Mouse (Mus musculus): ENCODE data around the gene Pxk.
"Not testable (repeated sequence)": the region's sequence is repeated elsewhere in the genome, so short reads cannot be mapped to it uniquely, and the experiment has no call there.

Gene Pxk

DNA sequence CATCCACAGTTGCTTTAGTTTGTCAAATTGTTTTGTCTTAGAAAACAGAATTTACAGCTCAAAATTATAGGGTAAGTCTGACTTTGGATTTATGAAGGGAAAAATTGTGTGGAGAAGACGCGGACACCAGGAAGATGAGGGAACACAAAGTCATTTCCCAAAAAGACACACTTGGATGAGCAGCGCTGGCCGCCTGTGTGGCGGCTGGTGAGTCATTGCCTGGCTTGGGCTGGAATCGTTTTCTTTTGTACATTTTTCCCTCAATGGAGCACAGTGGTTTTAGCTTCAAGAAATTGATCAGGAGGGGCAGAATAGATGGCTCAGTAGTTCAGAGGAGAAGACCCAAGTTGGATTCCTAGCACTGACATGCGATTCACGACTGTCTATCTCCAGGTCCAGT, 3.9 kb downstream of the Pxk start:
- in situ Hi-C loops (cut with MboI, MseI): loop anchor here (5.0 kb wide), 1 partner anchor 50 kb away; no protein-coding TSS in a partner anchor

DNA sequence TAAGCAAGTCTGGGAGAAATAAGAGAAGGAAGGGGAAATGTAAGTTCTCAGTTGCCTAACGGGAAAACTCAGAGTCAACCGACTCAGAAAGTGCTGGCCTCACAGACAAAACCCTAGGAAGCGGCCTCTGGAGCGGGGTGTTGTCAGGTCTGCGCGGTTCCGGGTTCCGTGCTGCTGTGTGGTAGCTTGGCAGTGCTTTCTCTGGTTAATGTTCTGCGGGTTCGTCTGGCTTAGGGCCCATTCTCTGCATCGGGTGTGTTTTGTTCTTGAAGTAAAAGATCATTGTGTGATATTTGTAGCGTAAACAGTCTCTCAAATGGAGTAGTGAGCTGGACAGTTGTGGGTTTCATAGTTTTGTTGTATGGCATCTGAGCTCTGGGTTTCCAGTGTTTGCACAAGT, 4.7 kb downstream of the Pxk start:
- in situ Hi-C loops (cut with MboI, MseI): loop anchor here (5.0 kb wide), 1 partner anchor 50 kb away; no protein-coding TSS in a partner anchor

DNA sequence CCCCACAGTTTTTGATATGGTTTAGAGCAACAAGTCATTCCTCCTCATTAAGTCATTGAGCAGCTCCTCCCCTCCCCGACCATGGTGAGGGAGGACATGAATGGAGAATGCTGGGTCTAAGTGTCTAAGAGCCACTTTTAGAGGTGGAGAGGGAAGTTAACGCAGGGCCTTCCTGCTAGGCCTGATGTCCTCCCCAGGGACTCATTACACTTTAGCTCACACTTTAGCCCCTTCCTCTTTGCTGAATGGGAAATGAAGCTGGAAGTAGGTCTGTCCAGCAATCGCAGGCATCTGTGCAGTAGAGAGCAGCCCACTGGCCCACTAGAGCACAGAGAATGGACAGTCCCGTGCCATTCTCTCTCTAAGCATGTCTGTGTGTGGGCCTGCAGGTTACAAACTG, 10.0 kb downstream of the Pxk start:
- in situ Hi-C loops (cut with MboI, MseI): no loop called here

DNA sequence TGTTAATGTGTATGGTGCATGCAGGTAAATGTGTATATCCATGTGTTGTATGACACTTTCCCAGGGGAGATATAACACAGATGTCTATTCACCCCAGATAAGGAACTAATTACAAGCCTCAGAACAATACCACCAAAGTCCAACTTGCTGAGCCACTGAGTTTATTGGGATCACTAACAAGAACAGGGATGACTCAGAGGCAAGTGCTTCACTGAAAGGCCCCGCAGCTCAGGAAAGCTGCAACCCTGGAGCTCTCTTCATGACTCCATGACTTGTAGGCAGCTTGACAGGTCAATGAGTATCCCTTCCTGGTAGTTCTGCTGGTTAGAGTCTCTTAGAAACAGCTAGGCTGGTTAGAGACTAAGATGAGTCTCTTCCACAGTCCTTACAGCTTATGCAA, 11.0 kb downstream of the Pxk start:
- in situ Hi-C loops (cut with MboI, MseI): no loop called here

- in situ Hi-C loops (cut with MboI, MseI): no loop called here
Observed at GRCm38 (mm10) chr14:8111545-8111944, 13.5 kb downstream of the Pxk start.

DNA sequence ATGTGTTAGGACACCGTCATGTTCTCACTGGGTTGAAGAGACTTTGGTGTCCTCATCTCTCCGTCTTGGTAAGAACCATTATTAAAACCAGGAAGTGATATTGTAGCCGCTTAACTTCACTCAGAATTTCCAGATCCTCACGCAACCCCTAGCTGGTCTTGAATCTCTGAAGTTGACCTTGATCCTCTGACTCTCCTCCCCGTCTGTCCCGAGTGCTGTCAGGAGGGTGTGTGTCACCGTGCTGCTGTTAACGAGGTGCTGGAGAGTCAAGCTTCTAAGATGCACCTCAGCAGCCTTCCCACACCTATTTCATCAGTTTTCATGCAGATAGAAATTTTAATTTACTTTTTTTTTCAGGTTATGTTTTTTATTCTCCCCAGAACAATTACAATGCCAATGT, 14.0 kb downstream of the Pxk start:
- in situ Hi-C loops (cut with MboI, MseI): no loop called here

DNA sequence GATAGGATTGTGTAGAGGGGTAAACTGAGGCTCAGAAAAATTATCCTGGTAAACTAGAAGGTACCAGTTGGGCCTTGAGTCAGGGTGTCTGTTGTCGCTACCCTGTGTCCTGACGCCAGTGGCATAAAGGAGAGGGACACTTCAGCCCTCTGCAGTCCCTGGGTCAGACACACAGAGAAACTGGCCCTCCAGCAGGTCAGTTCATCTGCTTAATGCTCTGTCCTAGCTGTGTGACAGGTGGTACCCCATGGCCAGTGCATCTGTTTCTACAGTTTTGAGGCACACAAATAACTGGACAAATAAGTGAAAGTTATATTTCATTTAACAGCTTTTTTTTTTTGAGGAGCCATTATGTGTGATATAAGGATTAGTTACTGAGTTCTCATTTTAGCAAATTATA, 15.6 kb downstream of the Pxk start:
- in situ Hi-C loops (cut with MboI, MseI): no loop called here

- in situ Hi-C loops (cut with MboI, MseI): no loop called here
Observed at GRCm38 (mm10) chr14:8114306-8114705, 16.3 kb downstream of the Pxk start.

- in situ Hi-C loops (cut with MboI, MseI): no loop called here
Observed at GRCm38 (mm10) chr14:8114756-8115155, 16.7 kb downstream of the Pxk start.

GRCm38 (mm10) chr14:8115772-8116171, 17.8 kb downstream of the Pxk start:
- in situ Hi-C loops (cut with MboI, MseI): no loop called here

- in situ Hi-C loops (cut with MboI, MseI): no loop called here
Observed at GRCm38 (mm10) chr14:8117371-8117770, 19.4 kb downstream of the Pxk start.

GRCm38 (mm10) chr14:8119454-8119853, 21.4 kb downstream of the Pxk start:
- in situ Hi-C loops (cut with MboI, MseI): no loop called here

DNA sequence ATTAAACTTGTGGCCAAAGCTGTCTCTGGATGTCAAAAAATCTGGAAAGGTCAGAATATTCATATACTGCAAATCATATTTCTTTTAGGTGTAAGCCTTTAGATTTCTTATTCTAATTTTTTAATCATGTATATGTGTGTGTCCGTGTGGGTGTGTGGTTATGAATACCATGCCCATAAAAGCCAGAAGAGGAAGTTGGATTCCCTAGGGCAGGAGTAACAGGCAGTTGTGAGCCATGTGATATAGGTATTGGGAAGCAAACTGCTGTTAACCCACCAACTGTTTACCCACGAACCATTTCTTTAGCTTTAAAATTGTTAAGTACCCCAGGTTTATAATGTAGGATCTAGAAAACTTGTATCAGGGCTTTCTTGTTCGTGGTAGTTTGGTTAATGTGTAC, 21.9 kb downstream of the Pxk start:
- in situ Hi-C loops (cut with MboI, MseI): no loop called here

DNA sequence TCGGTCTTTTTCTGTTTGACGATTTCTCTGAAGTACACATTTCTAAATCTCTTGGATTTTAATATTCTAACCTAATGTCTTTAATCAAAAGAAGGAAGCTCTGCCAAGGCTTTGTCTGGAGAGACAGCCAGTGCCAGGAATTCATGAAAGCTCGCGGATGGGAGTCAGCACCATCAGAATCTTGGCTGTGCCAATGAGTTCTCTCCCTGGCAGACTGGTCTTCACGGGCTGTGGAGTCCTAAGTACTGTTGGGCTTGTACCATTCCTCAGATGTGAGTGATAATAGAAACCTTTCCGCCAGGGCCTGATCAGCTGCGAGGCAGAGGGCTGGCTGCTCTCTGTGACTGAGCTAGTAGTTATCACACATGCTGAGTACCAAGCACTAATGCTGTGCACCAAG, 25.1 kb downstream of the Pxk start:
- in situ Hi-C loops (cut with MboI, MseI): no loop called here

- in situ Hi-C loops (cut with MboI, MseI): not testable (repeated sequence)
Observed at GRCm38 (mm10) chr14:8123611-8124010, 25.6 kb downstream of the Pxk start.

GRCm38 (mm10) chr14:8124046-8124881, 26.3 kb downstream of the Pxk start:
- in situ Hi-C loops (cut with MboI, MseI): no loop called here

GRCm38 (mm10) chr14:8127971-8128370, 30.0 kb downstream of the Pxk start:
- in situ Hi-C loops (cut with MboI, MseI): loop anchor here (25.0 kb wide), 1 partner anchor 884 kb away; no protein-coding TSS in a partner anchor

GRCm38 (mm10) chr14:8132789-8133188, 34.8 kb downstream of the Pxk start:
- in situ Hi-C loops (cut with MboI, MseI): loop anchor here (25.0 kb wide), 1 partner anchor 880 kb away; no protein-coding TSS in a partner anchor

DNA sequence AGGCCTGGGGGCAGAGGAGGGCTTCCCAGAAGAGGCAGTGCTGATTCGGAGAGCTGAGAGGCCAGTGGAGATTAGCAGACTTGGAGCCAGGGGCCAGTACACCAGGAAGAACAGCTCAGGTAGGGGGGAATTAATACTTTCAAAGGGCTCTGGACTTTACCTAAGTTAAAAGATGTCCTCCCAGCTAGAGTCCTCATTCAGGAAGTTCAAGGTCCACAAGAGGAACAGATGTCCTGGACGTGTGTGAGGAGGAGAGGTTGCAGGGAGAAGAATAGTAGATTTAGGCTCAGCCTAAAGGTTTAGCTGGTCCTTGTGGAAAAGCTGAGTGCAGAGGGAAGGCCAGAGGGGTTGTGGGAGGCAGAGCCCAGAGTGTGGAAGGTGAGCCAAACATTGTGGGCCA, 36.2 kb downstream of the Pxk start:
- in situ Hi-C loops (cut with MboI, MseI): loop anchor here (25.0 kb wide), 1 partner anchor 878 kb away; no protein-coding TSS in a partner anchor

DNA sequence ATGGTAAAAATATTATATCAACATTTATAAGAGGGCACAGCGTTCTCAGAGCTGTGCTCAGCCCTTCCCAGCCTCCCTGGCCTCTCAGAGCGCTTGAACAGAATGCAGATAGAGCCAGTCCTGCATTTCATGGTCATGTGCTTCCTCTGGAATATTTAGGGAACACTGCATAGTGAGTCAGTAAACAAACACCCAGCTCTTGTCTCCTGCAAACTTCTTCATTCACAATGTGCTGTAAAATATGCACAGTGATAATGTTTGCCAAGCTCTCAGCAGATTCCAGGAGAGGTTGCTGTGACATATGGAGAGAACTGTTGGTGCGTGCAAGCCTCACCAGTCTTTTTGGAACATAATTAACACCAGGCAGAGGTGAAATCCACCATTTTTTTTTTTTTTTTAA, 37.1 kb downstream of the Pxk start:
- in situ Hi-C loops (cut with MboI, MseI): loop anchor here (25.0 kb wide), 1 partner anchor 877 kb away; no protein-coding TSS in a partner anchor

DNA sequence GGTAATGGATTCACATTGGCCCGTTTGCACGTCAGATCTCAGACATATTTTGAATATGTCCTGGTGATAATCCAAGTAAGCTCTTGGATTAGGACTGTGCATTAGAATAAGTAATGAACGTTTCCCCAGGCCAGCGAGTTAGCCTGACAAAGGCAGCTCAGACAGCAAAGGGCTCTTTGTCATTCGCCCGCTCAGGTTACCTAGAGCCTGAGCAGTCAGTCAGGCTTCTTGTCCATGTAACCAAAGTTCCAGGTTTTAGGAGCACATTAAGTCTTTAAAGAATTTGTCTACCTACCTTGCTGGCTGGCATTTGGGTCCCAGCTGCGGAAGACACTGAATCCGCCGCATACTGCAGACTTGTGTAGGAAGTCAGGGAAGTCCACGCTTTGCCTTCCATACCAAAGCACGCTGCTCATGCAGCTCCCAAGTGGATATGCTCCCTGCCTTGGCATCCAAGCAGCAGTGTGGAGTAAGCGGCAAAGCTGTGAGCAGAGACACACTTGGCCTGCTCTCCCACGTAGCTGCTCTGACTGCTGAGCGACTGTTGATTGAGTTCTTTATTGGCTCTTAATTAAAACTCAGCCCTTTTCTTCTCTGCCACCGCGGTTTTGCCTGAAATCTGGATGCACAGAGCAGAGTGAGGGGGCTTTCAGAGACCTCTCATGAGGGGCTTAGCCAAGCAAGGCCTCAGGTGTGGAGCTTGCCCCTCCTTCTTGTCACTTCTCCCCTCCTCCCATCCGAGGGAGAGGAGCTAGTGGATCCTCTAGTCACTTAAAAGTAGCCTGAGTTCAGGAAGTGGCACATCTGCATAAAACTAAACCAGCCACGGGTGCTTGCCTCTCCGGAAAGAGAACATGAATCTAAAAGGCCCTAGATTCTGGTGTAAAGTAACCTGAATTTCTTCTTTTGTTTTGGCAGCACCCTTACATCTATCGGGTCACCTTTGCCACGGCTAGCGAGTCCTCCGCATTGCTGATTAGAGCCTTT, 42.0 kb downstream of the Pxk start:
- in situ Hi-C loops (cut with MboI, MseI): loop anchor here (25.0 kb wide), 1 partner anchor 872 kb away; no protein-coding TSS in a partner anchor

GRCm38 (mm10) chr14:8141131-8141530, 43.1 kb downstream of the Pxk start:
- in situ Hi-C loops (cut with MboI, MseI): loop anchor here (25.0 kb wide), 1 partner anchor 871 kb away; no protein-coding TSS in a partner anchor
